Mouse (Mus musculus): ENCODE measurements around the gene Nufip1.

Nufip1 gene

DNA sequence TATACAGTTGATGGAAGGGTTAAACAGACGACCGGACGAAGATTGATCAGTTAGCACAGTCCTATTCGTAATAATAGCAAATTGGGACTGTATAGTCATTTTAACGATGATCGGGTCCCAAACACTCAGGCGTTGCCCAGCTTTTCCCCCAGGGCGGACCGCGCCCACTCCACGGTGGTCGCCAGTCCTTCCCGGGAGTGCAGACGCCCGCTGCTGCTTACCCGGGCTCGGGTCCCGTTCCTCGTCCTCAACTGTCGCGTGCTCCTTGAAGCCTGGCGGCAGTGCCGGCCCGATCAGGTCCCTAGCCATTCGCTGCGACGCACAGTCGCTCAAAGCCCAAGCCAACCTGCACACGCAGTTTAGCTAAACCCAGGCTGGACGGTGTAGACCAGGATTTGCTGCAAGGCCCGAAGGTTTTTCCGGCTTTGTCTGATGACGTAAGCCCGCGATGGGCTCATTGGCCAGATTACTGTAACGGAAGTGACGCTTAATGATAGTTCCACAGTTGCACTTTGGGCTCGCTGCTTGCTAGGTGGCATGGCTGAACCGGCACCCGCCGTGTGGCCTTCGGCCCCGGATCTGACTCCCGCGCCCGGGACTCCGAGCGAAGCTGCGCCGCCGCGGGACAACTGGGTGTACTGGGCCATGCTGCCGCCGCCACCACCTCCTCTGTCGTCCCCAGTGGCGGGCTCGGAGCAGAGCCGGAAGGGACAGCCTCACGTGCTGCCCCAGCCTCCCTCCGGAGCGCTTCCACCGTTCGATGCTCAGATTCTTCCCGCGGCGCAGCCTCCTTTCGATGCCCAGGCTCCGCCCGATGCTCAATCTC lies at the start of gene Nufip1, which contains the start of gene Gpalpp1:
Gene Nufip1 (plus strand): TSS at position 496 of the 826 bp plus-strand sequence.
Gene Gpalpp1 (minus strand): TSS at position 365 of the 826 bp plus-strand sequence.
- DNase-seq (ENCODE audit: extremely low spot score, low read depth, low spot score) = peak; percentile 93

DNA sequence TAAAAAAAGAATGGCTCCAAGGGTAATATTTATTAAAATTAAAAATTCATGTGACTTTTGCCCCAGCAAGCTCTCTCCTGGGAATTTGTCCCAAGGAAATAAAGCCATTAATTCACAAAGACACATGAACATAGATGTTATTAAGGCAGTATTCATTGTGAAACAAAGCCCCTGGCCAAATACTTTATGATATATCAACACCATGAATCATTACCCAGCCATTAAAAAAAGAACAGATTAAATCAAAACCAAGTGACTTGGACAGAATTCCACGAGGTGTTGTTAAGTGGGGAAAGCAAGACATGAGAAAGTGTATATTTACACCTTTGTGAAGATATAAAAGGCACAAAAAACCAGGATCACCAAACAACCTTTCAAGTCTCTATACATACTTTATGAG lies 43.5 kb upstream of the Nufip1 start:
- peak; percentile 54 for DNase-seq (ENCODE audit: extremely low spot score, low read depth, low spot score)

DNA sequence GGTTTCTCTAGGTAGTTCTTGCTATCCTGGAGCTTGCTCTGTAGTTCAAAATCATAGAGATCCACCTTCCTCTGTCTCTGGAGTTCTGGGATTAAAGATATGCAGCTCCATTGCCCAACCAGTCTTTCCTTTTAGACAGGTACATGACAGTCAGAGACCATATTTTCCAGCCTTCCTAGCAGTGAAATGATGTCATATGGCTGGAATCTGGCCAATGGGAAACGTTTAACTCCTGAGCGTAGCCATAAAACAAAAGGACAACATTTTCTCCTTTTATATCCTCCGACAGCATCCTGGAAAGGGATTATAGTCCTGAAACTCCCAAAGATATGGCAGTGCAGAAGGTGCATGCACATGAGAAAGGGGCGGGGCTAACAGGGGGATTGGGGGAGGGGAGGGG lies 42.4 kb upstream of the Nufip1 start:
- DNase-seq (ENCODE audit: extremely low spot score, low read depth, low spot score) = no peak

DNA sequence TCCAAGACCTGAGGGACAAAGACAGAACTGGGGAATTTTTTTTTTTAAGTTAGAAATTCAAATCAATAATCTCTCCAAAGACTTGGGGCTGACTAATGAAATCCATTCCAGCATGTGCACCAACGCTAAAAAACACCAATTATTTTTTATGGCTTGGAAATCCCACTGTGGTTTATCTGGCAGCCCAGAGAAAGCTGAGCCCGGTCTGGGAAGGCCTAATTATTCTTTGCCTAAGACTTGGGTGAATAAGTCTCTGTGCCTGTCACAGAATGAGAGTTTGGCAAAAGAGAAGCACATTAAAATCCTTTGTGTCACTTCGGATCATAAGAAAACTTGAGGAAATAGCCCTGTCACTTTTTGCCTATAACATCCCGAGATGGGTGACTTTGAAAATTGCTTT lies 41.4 kb upstream of the Nufip1 start:
- DNase-seq (ENCODE audit: extremely low spot score, low read depth, low spot score) = peak; percentile 58

DNA sequence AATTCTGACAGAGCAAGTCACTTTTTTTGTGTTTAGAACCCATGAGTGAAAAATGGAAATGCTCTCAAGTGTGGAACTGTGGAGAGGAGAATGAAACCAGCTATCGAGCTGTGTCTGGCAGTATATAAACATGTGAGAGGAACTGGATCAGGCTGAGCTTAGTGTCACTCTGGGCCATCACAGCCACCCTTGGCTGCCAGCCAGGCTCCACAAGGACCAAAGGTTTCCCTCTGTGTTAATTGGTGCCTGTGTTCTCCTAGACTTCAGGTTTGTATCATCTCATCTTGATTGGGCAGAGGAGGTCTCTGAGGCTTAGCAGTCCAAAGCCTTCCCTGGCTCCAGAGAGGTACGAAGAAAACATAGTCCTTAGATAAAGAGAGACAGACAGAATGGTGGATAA lies 38.1 kb upstream of the Nufip1 start:
- no peak for DNase-seq (ENCODE audit: extremely low spot score, low read depth, low spot score)

DNA sequence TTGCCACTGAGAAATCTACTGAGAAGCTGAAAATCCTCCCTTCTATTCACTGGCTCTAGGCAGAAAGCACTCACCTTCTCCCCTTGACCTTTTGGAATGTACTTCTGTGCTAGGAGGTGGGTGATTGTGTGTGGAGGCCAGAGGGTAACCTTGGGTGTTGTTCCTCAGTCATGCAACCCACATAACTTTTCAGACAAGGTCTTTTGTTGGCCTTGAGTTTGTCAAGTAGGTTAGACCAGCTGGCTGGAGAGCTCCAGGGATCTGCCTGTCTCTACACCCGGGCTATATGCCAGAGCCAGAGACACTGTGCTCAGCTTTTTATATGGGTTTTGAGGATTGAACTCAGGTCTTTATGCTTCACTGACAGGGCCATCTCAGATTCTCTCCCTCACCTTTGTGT lies 36.5 kb upstream of the Nufip1 start:
- DNase-seq (ENCODE audit: extremely low spot score, low read depth, low spot score) = no peak

DNA sequence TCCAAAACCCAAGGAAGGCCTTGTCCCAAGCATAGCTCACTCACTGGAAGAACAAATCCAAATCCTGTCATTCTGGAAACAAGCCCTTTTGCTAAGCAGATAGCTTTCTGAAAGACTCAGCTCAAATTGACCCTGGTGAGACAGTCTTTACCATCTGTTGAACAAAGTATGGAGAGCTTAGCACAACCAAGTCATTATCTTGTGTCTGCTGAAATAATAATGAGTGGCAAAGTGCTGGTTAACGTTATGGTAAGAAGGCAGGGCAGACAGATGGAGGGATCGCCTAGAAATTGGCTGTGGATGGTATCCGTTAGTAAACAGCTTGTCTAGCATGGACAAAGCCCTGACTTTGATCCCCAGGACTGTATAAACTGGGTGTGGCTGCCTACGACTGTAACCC lies 35.0 kb upstream of the Nufip1 start:
- no peak for DNase-seq (ENCODE audit: extremely low spot score, low read depth, low spot score)

DNA sequence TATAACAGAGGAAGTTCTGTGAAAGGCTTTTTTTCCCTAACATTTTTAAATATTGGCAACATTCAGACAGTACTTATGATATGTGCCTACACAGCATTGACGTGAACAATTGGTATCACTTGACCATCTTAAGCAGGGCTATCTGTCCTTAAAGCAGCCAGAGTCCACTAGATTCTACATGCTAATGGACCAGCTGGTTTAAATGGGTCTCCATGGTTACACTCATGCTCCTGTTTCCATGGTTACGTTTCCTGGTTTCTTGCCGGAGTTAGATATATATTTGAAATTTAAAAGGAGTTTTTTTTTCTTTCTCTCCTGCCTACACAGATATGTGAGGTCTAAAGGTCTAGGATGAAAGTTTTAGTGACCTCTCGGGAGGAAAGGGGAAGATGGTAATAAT lies 34.1 kb upstream of the Nufip1 start:
- no peak for DNase-seq (ENCODE audit: extremely low spot score, low read depth, low spot score)

DNA sequence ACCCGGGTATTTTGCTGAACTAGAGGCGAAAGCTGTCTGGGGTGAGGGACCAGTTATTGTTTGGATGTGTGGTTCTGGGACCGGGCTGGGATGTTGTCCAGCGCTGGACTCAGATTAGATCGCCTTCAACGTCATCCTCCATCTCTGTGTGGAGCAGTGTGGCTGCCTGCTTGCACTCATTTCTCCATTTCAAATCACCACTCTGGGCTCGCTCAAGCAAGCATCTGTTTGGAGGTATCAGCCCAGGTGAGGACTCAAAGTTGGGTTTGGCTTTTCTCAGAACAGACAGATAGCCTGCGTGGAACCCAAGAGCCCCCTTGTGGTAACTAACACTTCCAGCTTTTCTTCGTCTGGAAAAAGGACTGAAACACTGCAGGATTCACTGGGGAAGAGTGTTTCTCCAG lies 33.6 kb upstream of the Nufip1 start:
- DNase-seq (ENCODE audit: extremely low spot score, low read depth, low spot score) = peak; percentile 44

DNA sequence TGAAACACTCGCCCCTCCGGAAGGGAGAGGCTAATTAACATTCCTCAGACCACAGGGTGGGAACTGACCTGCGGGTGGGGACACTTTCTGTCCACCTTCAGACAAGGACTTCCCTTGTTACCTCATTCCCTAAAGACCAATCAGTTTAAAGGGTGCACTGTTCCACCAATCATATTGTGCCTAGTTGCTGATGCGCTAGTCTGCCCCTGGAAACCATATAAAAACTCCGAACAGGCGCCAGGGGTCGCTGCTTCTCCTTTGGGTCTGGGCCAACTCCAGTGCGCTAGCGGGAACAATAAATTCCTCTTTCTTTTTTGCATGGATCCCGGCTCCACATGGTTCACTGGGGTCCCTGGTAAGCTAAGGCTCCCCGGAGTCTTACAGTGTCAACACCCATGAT lies 29.2 kb upstream of the Nufip1 start:
- no peak for DNase-seq (ENCODE audit: extremely low spot score, low read depth, low spot score)

DNA sequence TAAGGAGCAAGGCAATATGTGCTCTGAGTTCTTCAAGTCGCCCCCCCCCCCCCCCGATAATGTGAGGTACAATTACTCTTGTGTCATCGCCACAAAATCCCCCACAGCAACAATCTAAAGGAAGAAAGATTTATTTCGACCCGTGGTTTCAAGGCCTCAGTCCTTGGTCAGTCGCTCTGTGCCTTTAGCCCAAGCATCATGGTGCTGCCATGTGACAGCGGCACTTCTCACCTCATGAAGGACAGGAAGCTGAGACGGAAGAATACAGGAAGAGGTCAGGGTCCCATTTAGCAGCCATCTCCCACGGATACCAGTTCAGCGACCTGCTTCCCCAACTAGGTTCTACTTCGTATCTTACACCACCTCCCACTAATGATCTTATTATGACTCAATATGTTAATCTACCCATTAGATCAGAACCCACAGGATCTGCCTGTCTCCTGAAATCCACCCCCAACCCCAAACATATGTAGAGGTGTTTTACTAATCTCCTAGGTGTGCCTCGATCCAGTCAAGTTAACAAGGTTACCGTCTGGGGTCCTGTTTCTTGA lies 28.5 kb upstream of the Nufip1 start:
- DNase-seq (ENCODE audit: extremely low spot score, low read depth, low spot score) = no peak

DNA sequence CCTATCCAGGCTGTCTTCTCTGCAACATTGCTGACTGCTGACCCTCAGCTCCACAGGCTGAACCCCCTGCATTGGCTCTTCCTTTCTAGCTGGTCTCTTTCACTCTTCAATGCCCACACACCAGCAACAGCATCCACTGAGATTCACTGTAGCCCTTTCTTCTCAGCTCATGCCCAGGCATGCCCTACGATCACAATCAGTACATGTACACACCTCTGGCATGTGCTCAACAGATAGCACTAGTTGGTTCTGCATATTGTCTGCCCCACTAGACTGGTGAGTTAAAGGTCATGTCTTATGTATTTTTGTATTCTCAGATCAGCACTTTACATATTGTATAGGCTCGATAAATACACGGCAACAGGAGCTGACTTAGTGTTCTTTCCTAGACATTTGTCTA lies 26.5 kb upstream of the Nufip1 start:
- no peak for DNase-seq (ENCODE audit: extremely low spot score, low read depth, low spot score)

DNA sequence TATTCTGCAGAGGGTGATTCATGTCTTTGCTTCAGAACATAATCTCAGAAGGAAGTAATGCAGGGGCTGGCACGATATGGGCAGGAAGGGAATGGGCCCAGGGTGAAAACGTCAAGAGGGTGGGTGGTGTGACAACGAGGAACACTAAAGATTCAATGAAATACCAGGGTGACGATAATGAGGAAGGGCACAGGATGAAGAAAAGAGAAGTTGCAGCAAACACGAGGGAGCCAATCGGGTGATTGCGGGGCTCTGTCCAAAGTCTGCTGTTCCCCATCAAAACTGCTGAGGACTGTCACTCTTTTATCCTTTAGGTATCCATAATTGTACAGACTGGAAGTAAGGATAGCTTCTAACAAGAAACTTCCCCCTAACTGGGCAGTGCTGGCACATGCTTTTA lies 13.4 kb upstream of the Nufip1 start:
- no peak for DNase-seq (ENCODE audit: extremely low spot score, low read depth, low spot score)

DNA sequence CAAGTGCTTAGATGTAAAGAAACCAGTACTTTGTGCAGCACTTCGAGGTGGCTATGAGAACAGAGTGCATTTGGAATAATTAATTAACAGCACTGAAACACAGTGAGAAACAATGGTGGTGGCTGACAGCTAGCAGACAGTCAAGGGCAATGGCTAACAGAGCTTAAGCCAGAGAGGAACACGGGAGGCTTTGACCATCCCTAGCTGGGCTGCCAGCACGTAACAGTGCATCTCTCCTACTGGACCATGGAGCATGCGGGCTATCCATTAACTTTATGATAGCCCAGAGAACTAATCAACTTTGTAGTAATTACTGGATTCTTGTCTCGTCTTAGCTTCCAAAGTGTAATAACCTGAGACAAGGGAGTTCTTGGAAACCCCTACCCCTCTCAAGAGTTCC lies 12.9 kb upstream of the Nufip1 start:
- DNase-seq (ENCODE audit: extremely low spot score, low read depth, low spot score) = no peak

DNA sequence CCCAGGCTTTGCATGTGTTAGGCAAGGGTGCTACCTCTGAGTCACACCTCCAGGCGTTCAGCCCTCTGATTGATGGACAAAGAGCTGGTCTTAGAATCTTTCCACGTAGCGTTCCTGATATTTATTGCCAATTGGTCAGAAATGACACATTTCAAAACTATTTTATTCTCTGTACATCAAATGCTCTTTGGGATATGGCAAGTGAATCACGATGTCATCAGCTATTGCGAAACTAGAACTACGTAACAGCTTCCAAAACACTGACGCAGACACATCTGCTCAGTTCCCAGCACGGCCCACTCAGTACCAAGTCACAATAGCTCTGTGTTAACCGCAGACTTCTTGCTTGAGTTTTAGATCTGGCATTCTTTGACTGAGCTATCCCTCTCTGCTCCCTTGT lies 11.1 kb upstream of the Nufip1 start:
- no peak for DNase-seq (ENCODE audit: extremely low spot score, low read depth, low spot score)

DNA sequence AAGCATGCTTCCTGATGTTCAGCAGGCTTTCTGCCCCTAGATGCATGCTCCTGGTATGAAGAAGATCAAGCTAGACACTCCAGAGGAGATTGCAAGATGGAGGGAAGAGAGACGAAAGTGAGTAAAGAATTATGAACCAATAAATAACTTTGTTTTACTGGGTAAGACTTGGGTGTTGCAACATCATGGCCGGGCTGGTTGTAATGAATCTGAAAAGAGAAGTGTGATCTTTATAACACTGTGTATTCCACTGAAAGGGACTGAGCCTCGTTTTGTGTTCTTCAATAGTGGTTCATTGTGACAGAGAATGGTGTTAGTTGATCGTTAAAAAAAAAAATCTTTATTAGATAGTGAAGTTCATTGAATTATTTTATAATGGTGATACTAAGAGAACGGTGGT lies 5.1 kb downstream of the Nufip1 start:
- no peak for DNase-seq (ENCODE audit: extremely low spot score, low read depth, low spot score)

DNA sequence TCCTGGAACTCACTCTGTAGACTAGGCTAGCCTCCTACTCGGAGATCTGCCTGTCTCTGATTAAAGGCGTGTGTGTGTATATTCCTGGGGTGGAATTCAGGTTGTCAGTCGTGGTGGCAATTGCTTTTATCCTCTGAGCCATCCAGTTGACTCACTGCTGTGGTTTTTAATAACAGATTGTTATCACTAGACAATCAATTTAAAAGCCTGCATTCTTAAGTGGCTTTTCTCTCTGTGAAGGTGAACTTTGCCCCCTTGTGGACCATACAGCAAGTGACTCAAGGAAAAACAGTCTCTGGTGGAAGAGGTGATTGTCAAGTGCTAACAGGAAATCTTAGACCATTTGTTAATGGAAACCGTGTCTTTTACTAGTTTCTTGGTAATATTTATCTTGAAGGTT lies 8.3 kb downstream of the Nufip1 start:
- DNase-seq (ENCODE audit: extremely low spot score, low read depth, low spot score) = no peak

DNA sequence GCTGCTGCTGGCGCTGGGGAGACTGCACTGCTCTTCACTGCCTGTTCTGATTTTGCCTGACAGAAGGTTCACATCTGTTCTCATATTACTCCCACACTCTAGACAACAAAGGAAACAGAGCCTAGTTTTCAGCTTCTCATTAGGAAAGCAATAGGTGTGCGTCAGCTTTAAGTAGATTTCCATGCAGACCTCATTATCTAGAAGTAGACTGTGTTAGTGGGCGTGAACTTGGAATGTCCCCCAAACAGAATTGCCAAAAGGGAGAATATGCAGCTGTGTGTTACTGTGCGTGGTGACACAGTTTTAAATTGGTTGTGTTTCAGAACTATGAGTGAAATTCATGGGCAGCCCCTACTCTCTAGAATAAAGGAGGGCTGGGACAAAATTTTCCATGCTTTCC lies 9.8 kb downstream of the Nufip1 start:
- DNase-seq (ENCODE audit: extremely low spot score, low read depth, low spot score) = no peak

DNA sequence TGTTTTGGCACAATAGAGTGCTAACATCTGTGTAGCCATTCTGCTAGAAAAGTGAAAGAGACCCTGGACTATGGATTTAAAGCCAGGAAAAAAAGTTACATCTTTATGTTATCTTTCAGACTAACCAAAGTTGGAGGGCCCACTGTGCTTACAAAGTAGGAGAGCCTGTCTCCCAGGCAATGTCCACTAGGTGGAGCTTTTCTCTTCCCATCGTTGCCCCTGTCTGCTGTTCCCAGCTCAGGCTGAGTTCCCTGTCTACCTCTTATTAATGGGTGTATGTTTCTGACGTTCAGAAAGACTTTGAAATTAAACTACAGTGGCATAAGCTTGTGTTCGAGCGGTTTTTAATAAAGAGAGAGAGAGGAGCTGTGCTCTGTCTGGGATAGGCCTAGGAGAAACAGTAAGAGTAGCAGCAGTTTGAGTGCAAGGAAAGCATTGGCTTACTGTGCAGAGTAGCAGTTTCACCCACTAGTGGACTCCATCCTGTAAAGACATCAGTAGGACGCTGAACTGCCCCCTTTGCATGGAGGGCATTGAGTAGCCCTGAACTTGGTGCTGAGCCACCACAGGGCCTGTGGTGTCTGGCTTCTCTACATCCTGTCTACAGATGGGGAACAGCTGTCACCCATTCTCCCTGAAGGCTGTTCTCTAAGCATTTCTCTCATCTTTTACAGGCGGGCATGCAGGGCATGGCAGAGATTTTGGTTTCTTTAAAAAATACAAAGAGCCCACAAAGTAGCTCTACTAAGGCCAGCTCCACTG lies 11.4 kb downstream of the Nufip1 start:
- DNase-seq (ENCODE audit: extremely low spot score, low read depth, low spot score) = peak; percentile 30

DNA sequence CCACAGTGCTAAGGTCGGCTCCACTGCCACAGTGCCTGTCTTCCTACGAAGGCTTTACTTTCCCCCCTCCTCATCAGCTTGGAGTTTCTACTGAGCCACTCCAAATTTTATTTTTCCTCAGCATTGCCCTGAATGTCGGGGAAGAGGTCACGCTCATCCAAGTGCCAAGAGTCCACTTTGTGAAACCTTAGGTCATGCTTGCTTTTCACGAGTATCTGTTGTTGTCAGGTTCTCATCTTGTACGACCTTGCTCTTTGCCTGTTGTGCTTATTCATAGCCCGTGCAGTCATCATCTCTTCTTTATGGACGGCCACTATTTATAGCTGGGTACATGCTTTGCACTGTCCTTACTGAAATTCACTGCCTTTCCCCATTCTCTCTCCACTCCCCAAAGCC lies 12.0 kb downstream of the Nufip1 start:
- no peak for DNase-seq (ENCODE audit: extremely low spot score, low read depth, low spot score)

DNA sequence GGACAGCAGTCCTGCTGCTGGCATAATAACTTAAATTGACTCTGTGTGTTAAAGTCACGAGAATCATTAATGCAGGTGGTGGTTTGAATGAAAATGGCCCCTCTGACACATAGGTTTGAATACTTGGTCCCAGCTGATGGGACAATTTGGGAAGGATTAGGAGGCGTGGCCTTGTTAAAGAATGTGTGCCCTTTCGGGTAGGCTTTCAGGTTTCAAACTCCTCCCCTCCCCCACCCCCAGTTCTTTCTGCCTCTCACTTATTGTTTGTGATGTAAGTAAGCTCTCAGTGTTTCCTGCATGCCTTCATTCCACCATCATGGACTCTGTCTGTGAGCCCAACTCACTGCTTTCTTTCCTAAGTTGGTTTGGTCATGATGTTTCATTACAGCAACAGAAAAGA lies 16.6 kb downstream of the Nufip1 start:
- no peak for DNase-seq (ENCODE audit: extremely low spot score, low read depth, low spot score)

DNA sequence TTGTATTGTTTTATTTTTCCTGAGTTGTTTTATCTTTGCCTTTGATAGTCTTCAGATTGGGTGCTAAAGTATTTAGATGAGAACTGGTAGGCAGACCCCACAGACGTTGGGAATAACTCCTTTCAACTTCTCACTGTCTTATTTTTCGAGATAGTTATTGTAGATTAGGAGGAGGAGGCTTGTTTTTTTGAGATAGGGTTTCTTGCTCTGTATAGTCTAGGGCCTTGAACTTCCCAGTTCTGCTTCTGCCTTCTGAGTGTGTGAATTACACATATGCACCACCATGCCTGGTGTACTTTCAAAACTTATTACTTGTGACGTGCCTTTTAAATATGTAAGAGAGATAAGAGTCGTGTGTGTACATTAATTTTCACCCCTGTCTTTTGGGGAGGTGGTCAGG lies 17.5 kb downstream of the Nufip1 start:
- DNase-seq (ENCODE audit: extremely low spot score, low read depth, low spot score) = no peak

Measured in hindlimb bud, embryonic 11.5 days (tissue).